Comparison of ENCODE assay signal across 30 mouse cellular contexts in genomic region chr7:129406069-129406468, GRCm38 (mm10).
DNase-seq lines count a peak whose midpoint lies in the region; ATAC-seq and TF ChIP-seq lines count a peak whose summit lies in the region.
"Had no signal": no experiment of that assay in that cellular context is flagged by ENCODE, and none has a peak within 500 bp of the region (broad histone marks: within the 10 kb centered on the region; RNA-seq: fewer than 3 reads in every experiment).

No protein-coding gene starts in this region.

- H3K9me3 ChIP-seq in forebrain, embryonic 16.5 days (ENCODE audit: control insufficient read depth, low read length): no peaks in the 10 kb centered on the region
- no peaks in the 10 kb centered on the region for H3K9me3 ChIP-seq in forebrain, embryonic 11.5 days (ENCODE audit: control insufficient read depth, low read length)
- H3K9me3 ChIP-seq in hindbrain, postnatal 0 days (ENCODE audit: low read length): no peaks in the 10 kb centered on the region
- no peaks in the 10 kb centered on the region for H3K9me3 ChIP-seq in hindbrain, embryonic 11.5 days (ENCODE audit: control insufficient read depth, low read length)
- H3K9me3 ChIP-seq in midbrain, embryonic 15.5 days: no peaks in the 10 kb centered on the region
- no peaks in the 10 kb centered on the region for H3K9me3 ChIP-seq in midbrain, postnatal 0 days (ENCODE audit: low read length)
- H3K9me3 ChIP-seq in midbrain, embryonic 16.5 days (replicated peaks; ENCODE audit: control insufficient read depth, low read length, poor library complexity, severe bottlenecking): no peaks in the 10 kb centered on the region
- H3K9me3 ChIP-seq: embryonic facial prominence, embryonic 10.5 days; embryonic facial prominence, embryonic 13.5 days; heart, embryonic 12.5 days; heart, embryonic 15.5 days; hindbrain, embryonic 10.5 days had no signal

- no peak overlapping the region for H3K9ac ChIP-seq in forebrain, embryonic 16.5 days (replicated peaks; ENCODE audit: low read depth, low read length)
- no peak overlapping the region for H3K9ac ChIP-seq in forebrain, embryonic 11.5 days (ENCODE audit: low read length)
- H3K9ac ChIP-seq in hindbrain, postnatal 0 days (replicated peaks; ENCODE audit: low read length): no peak overlapping the region
- H3K9ac ChIP-seq in hindbrain, embryonic 11.5 days (ENCODE audit: low read depth, low read length): no peak overlapping the region
- H3K9ac ChIP-seq in midbrain, embryonic 15.5 days: no peak overlapping the region
- H3K9ac ChIP-seq in midbrain, postnatal 0 days (replicated peaks; ENCODE audit: low read length, poor library complexity, severe bottlenecking): no peak overlapping the region
- H3K9ac ChIP-seq in midbrain, embryonic 16.5 days (ENCODE audit: low read depth, low read length): no peak overlapping the region
- H3K9ac ChIP-seq: embryonic facial prominence, embryonic 13.5 days; heart, embryonic 12.5 days; heart, embryonic 15.5 days had no signal

- 0 out of 2 replicates have a peak, but pooled peaks cover 15% of the 10 kb centered on the region for H3K27me3 ChIP-seq in forebrain, embryonic 16.5 days (replicated peaks; ENCODE audit: control insufficient read depth, insufficient read depth, low read length)
- H3K27me3 ChIP-seq in forebrain, embryonic 11.5 days (ENCODE audit: control insufficient read depth, insufficient read depth, low read length): no peaks in the 10 kb centered on the region
- no peaks in the 10 kb centered on the region for H3K27me3 ChIP-seq in hindbrain, postnatal 0 days (ENCODE audit: insufficient read depth, low read length)
- H3K27me3 ChIP-seq in hindbrain, embryonic 11.5 days (ENCODE audit: control insufficient read depth, insufficient read depth, low read length): no peaks in the 10 kb centered on the region
- no peaks in the 10 kb centered on the region for H3K27me3 ChIP-seq in midbrain, embryonic 15.5 days (replicated peaks)
- no peaks in the 10 kb centered on the region for H3K27me3 ChIP-seq in midbrain, postnatal 0 days (ENCODE audit: insufficient read depth, low read length)
- no peaks in the 10 kb centered on the region for H3K27me3 ChIP-seq in midbrain, embryonic 16.5 days (ENCODE audit: control insufficient read depth, insufficient read depth, low read depth, low read length)
- H3K27me3 ChIP-seq: embryonic facial prominence, embryonic 13.5 days; heart, embryonic 12.5 days; heart, embryonic 15.5 days; Patski had no signal

- ATAC-seq in forebrain, embryonic 16.5 days: peak; percentile 34; the same call in 1 of the 2 replicates
- no peak for ATAC-seq in forebrain, embryonic 11.5 days (replicated peaks; ENCODE audit: low FRiP score)
- no peak for ATAC-seq in hindbrain, postnatal 0 days
- no peak for ATAC-seq in hindbrain, embryonic 11.5 days (ENCODE audit: low FRiP score)
- ATAC-seq in midbrain, embryonic 15.5 days (replicated peaks): no peak
- ATAC-seq in midbrain, postnatal 0 days (ENCODE audit: low FRiP score): no peak
- no peak for ATAC-seq in midbrain, embryonic 16.5 days
- ATAC-seq: hindbrain, embryonic 16.5 days; inflammation-experienced regulatory T-cells, adult 6 months; intestine, embryonic 16.5 days; Patski had no signal

- H3K4me1 ChIP-seq in forebrain, embryonic 16.5 days (replicated peaks; ENCODE audit: control insufficient read depth, insufficient read depth, low read length): peaks cover 20% of the 10 kb centered on the region
- H3K4me1 ChIP-seq in forebrain, embryonic 11.5 days (replicated peaks; ENCODE audit: control insufficient read depth, insufficient read depth, low read length): peaks cover 10% of the 10 kb centered on the region; the same call in 1 of the 2 replicates
- H3K4me1 ChIP-seq in hindbrain, postnatal 0 days (ENCODE audit: insufficient read depth, low read length): peaks cover 26% of the 10 kb centered on the region; the same call in 1 of the 2 replicates
- H3K4me1 ChIP-seq in hindbrain, embryonic 11.5 days (replicated peaks; ENCODE audit: control insufficient read depth, insufficient read depth, low read length): 0 out of 2 replicates have a peak, but pooled peaks cover 2% of the 10 kb centered on the region
- H3K4me1 ChIP-seq in midbrain, embryonic 15.5 days: peaks cover 56% of the 10 kb centered on the region
- peaks cover 28% of the 10 kb centered on the region for H3K4me1 ChIP-seq in midbrain, postnatal 0 days (ENCODE audit: insufficient read depth, low read length)
- peaks cover 53% of the 10 kb centered on the region for H3K4me1 ChIP-seq in midbrain, embryonic 16.5 days (ENCODE audit: control insufficient read depth, insufficient read depth, low read length)
- H3K4me1 ChIP-seq: embryonic facial prominence, embryonic 13.5 days; heart, embryonic 12.5 days; heart, embryonic 15.5 days had no signal

- 21% methylated on average over 7 of the region's 7 CpGs for WGBS in forebrain, embryonic 16.5 days
- WGBS in forebrain, embryonic 11.5 days: 65% methylated on average over 7 of the region's 7 CpGs
- WGBS in hindbrain, postnatal 0 days: 34% methylated on average over 7 of the region's 7 CpGs
- 62% methylated on average over 7 of the region's 7 CpGs for WGBS in hindbrain, embryonic 11.5 days
- WGBS in midbrain, embryonic 15.5 days: 31% methylated on average over 7 of the region's 7 CpGs
- WGBS in midbrain, postnatal 0 days: 34% methylated on average over 7 of the region's 7 CpGs
- WGBS in midbrain, embryonic 16.5 days: 29% methylated on average over 7 of the region's 7 CpGs

- no peak overlapping the region for H3K4me2 ChIP-seq in forebrain, embryonic 16.5 days (ENCODE audit: low read length)
- no peak overlapping the region for H3K4me2 ChIP-seq in forebrain, embryonic 11.5 days (ENCODE audit: low read depth, low read length, severe bottlenecking)
- no peak overlapping the region for H3K4me2 ChIP-seq in hindbrain, postnatal 0 days (ENCODE audit: low read depth, low read length)
- no peak overlapping the region for H3K4me2 ChIP-seq in hindbrain, embryonic 11.5 days (replicated peaks; ENCODE audit: low read depth, low read length)
- H3K4me2 ChIP-seq in midbrain, embryonic 15.5 days: no peak overlapping the region
- H3K4me2 ChIP-seq in midbrain, postnatal 0 days (ENCODE audit: low read depth, low read length, poor library complexity, severe bottlenecking): no peak overlapping the region
- no peak overlapping the region for H3K4me2 ChIP-seq in midbrain, embryonic 16.5 days (ENCODE audit: low read length)
- H3K4me2 ChIP-seq: embryonic facial prominence, embryonic 13.5 days; heart, embryonic 12.5 days; heart, embryonic 15.5 days had no signal

- no peak overlapping the region for H3K27ac ChIP-seq in forebrain, embryonic 16.5 days (ENCODE audit: low read length)
- H3K27ac ChIP-seq in forebrain, embryonic 11.5 days (ENCODE audit: low read depth, low read length): no peak overlapping the region
- H3K27ac ChIP-seq in hindbrain, postnatal 0 days: no peak overlapping the region
- no peak overlapping the region for H3K27ac ChIP-seq in hindbrain, embryonic 11.5 days (ENCODE audit: low read depth, low read length)
- peak overlapping the region; percentile 44; the same call in 1 of the 2 replicates for H3K27ac ChIP-seq in midbrain, embryonic 15.5 days
- H3K27ac ChIP-seq in midbrain, postnatal 0 days (ENCODE audit: low read depth, low read length): no peak overlapping the region
- peak overlapping the region; percentile 38; the same call in 1 of the 2 replicates for H3K27ac ChIP-seq in midbrain, embryonic 16.5 days (ENCODE audit: low read length)
- H3K27ac ChIP-seq: embryonic facial prominence, embryonic 10.5 days; embryonic facial prominence, embryonic 13.5 days; heart, embryonic 15.5 days; hindbrain, embryonic 10.5 days had no signal

- no peaks in the 10 kb centered on the region for H3K36me3 ChIP-seq in forebrain, embryonic 16.5 days (ENCODE audit: control insufficient read depth, insufficient read depth)
- no peaks in the 10 kb centered on the region for H3K36me3 ChIP-seq in forebrain, embryonic 11.5 days (ENCODE audit: control insufficient read depth, insufficient read depth, low read length)
- H3K36me3 ChIP-seq in hindbrain, postnatal 0 days (ENCODE audit: insufficient read depth, low read length): no peaks in the 10 kb centered on the region
- H3K36me3 ChIP-seq in hindbrain, embryonic 11.5 days (ENCODE audit: control insufficient read depth, insufficient read depth, low read length): no peaks in the 10 kb centered on the region
- H3K36me3 ChIP-seq in midbrain, embryonic 15.5 days (replicated peaks): no peaks in the 10 kb centered on the region
- no peaks in the 10 kb centered on the region for H3K36me3 ChIP-seq in midbrain, postnatal 0 days (ENCODE audit: insufficient read depth, low read length)
- no peaks in the 10 kb centered on the region for H3K36me3 ChIP-seq in midbrain, embryonic 16.5 days (ENCODE audit: control insufficient read depth, insufficient read depth, low read length)
- H3K36me3 ChIP-seq: embryonic facial prominence, embryonic 10.5 days; embryonic facial prominence, embryonic 13.5 days; G1E; heart, embryonic 12.5 days; heart, embryonic 15.5 days; hindbrain, embryonic 10.5 days had no signal

- TF ChIP-seq CTCF in hindbrain, postnatal 0 days (IDR thresholded peaks at IDR 0.05; ENCODE audit: low read depth): no peak
- TF ChIP-seq CTCF in midbrain, postnatal 0 days (IDR thresholded peaks at IDR 0.05): no peak

- no peak overlapping the region for H3K4me3 ChIP-seq in forebrain, embryonic 16.5 days (replicated peaks; ENCODE audit: low read length)
- no peak overlapping the region for H3K4me3 ChIP-seq in forebrain, embryonic 11.5 days (ENCODE audit: low read depth, low read length)
- H3K4me3 ChIP-seq in hindbrain, postnatal 0 days (ENCODE audit: low read length): no peak overlapping the region
- no peak overlapping the region for H3K4me3 ChIP-seq in hindbrain, embryonic 11.5 days (ENCODE audit: low read depth, low read length)
- no peak overlapping the region for H3K4me3 ChIP-seq in midbrain, embryonic 15.5 days
- no peak overlapping the region for H3K4me3 ChIP-seq in midbrain, postnatal 0 days (ENCODE audit: low read depth, low read length)
- H3K4me3 ChIP-seq in midbrain, embryonic 16.5 days (ENCODE audit: low read depth, low read length): no peak overlapping the region
- H3K4me3 ChIP-seq: embryonic facial prominence, embryonic 10.5 days; embryonic facial prominence, embryonic 13.5 days; erythroblast, embryonic 14.5 days; heart, embryonic 12.5 days; heart, embryonic 15.5 days; hindbrain, embryonic 10.5 days had no signal

- no peak for DNase-seq in forebrain, embryonic 11.5 days (ENCODE audit: low spot score)
- DNase-seq in hindbrain, postnatal 0 days (ENCODE audit: low spot score): peak; percentile 22
- DNase-seq in hindbrain, embryonic 11.5 days (ENCODE audit: low spot score): no peak
- no peak for DNase-seq in midbrain, postnatal 0 days (ENCODE audit: low spot score)
- DNase-seq: adrenal gland, adult 2 months; adrenal gland, postnatal 14 days; B cell, adult 2 months; cerebellum, adult 11-12 months; cerebellum, adult 8-10 months; cerebellum, postnatal 10 days; cerebellum, postnatal 36 days; embryo, embryonic 11 days; gastrocnemius, postnatal 25 days; heart, adult 18-20 months; heart, postnatal 10 days; heart, postnatal 36 days had no signal

Comparison
In these comparisons a context has a peak if more than half of its experiments do, and no peak if none do; other contexts are left out.
1. H3K27ac ChIP-seq: peak in midbrain, embryonic 15.5 days (single experiment) and midbrain, embryonic 16.5 days (single experiment); none in forebrain, embryonic 16.5 days (single experiment), forebrain, embryonic 11.5 days (single experiment), hindbrain, postnatal 0 days (single experiment), hindbrain, embryonic 11.5 days (single experiment) and midbrain, postnatal 0 days (single experiment).